Comparison of ENCODE assay signal across 29 mouse cellular contexts in genomic region chr8:8861331-8861940, GRCm38 (mm10).
DNase-seq lines count a peak whose midpoint lies in the region; ATAC-seq lines count a peak whose summit lies in the region.
"Had no signal": no experiment of that assay in that cellular context is flagged by ENCODE, and none has a peak within 500 bp of the region (broad histone marks: within the 10 kb centered on the region; RNA-seq: fewer than 3 reads in every experiment).

No protein-coding gene starts in this region.

- H3K4me2 ChIP-seq in forebrain, embryonic 13.5 days, result no peak overlapping the region
- H3K4me2 ChIP-seq: embryonic facial prominence, embryonic 12.5 days; heart, embryonic 12.5 days; limb, embryonic 15.5 days; liver, embryonic 13.5 days had no signal

- peak; percentile 53 for DNase-seq in adrenal gland, postnatal 14 days
- DNase-seq in adrenal gland, postnatal 4 days (ENCODE audit: low spot score in 2 of 2), result no peak
- DNase-seq in heart, adult 8-10 months (ENCODE audit: low spot score), result peak; percentile 16
- DNase-seq in heart, postnatal 25 days (ENCODE audit: low spot score), result no peak
- peak; percentile 68 for DNase-seq in Muller cell, postnatal 12 days (ENCODE audit: inconsistent ontology term)
- no peak for DNase-seq in frontal cortex, postnatal 36 days (ENCODE audit: low spot score in 2 of 2)
- DNase-seq: adrenal gland, adult 2 months; cerebellum, adult 11-12 months; cerebellum, adult 9-11 months; embryo, embryonic 11 days; kidney, adult 8-10 months; kidney, postnatal 4 days; liver, embryonic 13.5 days; lung, adult 18-20 months; right cerebral cortex, postnatal 25 days; thymus, adult 18-20 months; thymus, postnatal 25 days had no signal

- no peaks in the 10 kb centered on the region for H3K9me3 ChIP-seq in forebrain, embryonic 13.5 days (replicated peaks)
- H3K9me3 ChIP-seq: embryonic facial prominence, embryonic 12.5 days; heart, embryonic 12.5 days; limb, embryonic 15.5 days; liver, embryonic 13.5 days had no signal

- H3K27me3 ChIP-seq in forebrain, embryonic 13.5 days, result no peaks in the 10 kb centered on the region
- H3K27me3 ChIP-seq: embryonic facial prominence, embryonic 12.5 days; heart, embryonic 12.5 days; limb, embryonic 15.5 days; liver, embryonic 13.5 days had no signal

- ATAC-seq in forebrain, embryonic 13.5 days, result no peak
- ATAC-seq: forebrain, embryonic 16.5 days; hindbrain, embryonic 16.5 days; lung, postnatal 0 days; midbrain, embryonic 16.5 days had no signal

- H3K4me1 ChIP-seq in brown adipose tissue, adult 24 weeks (ENCODE audit: control insufficient read depth, insufficient read depth, insufficient read length, low read length), result no peaks in the 10 kb centered on the region
- no peaks in the 10 kb centered on the region for H3K4me1 ChIP-seq in forebrain, embryonic 13.5 days
- H3K4me1 ChIP-seq: embryonic facial prominence, embryonic 12.5 days; liver, embryonic 13.5 days had no signal

- H3K27ac ChIP-seq in brown adipose tissue, adult 24 weeks (replicated peaks; ENCODE audit: low read depth, low read length), result peak overlapping the region; percentile 65
- H3K27ac ChIP-seq in forebrain, embryonic 13.5 days, result no peak overlapping the region
- H3K27ac ChIP-seq: embryonic facial prominence, embryonic 12.5 days; kidney, postnatal 0 days; limb, embryonic 15.5 days; liver, embryonic 13.5 days; macrophage; stomach, postnatal 0 days had no signal

- no peak overlapping the region for H3K4me3 ChIP-seq in brown adipose tissue, adult 24 weeks (ENCODE audit: insufficient read depth, low read depth, low read length)
- no peak overlapping the region for H3K4me3 ChIP-seq in forebrain, embryonic 13.5 days
- H3K4me3 ChIP-seq: embryonic facial prominence, embryonic 12.5 days; heart, embryonic 12.5 days; limb, embryonic 15.5 days; liver, embryonic 13.5 days had no signal

- no peak overlapping the region for H3K9ac ChIP-seq in forebrain, embryonic 13.5 days
- H3K9ac ChIP-seq: embryonic facial prominence, embryonic 12.5 days; heart, embryonic 12.5 days; limb, embryonic 15.5 days; liver, embryonic 13.5 days had no signal

- 59% methylated on average over 9 of the region's 9 CpGs for WGBS in forebrain, embryonic 13.5 days

- H3K36me3 ChIP-seq in forebrain, embryonic 13.5 days (ENCODE audit: poor library complexity, severe bottlenecking), result no peaks in the 10 kb centered on the region
- H3K36me3 ChIP-seq: embryonic facial prominence, embryonic 12.5 days; heart, embryonic 12.5 days; limb, embryonic 15.5 days; liver, embryonic 13.5 days had no signal

- intact Hi-C loops in heart, postnatal 25 days (cut with DNase I), result no loop called here

Comparison
In these comparisons a context has a peak if more than half of its experiments do, and no peak if none do; other contexts are left out.
1. DNase-seq: peak in adrenal gland, postnatal 14 days (single experiment), heart, adult 8-10 months (single experiment) and Muller cell, postnatal 12 days (single experiment); none in adrenal gland, postnatal 4 days (0 of 2), heart, postnatal 25 days (single experiment) and frontal cortex, postnatal 36 days (0 of 2).